Mouse (Mus musculus): ENCODE measurements around the gene Arfgef3. TPM values are rescaled to one million over a fixed set of nuclear protein-coding genes. Genes with fewer than 3 reads are reported as not detected.
"Not testable (repeated sequence)": the region's sequence is repeated elsewhere in the genome, so short reads cannot be mapped to it uniquely, and the experiment has no call there.

Arfgef3 gene
- total RNA-seq, 2 experiments from 2014 or later, result 0.79 to 1.7 TPM

- ATAC-seq (replicated peaks; ENCODE audit: poor library complexity), result no peak
Measured at GRCm38 (mm10) chr10:18688234-18688633, 55.5 kb downstream of the Arfgef3 start.

GRCm38 (mm10) chr10:18681385-18681954 lies 62.3 kb downstream of the Arfgef3 start:
- no peak for ATAC-seq (replicated peaks; ENCODE audit: poor library complexity)

GRCm38 (mm10) chr10:18680661-18681384 lies 62.9 kb downstream of the Arfgef3 start:
- no peak for ATAC-seq (replicated peaks; ENCODE audit: poor library complexity)

- ATAC-seq (replicated peaks; ENCODE audit: poor library complexity), result no peak
Measured at GRCm38 (mm10) chr10:18678836-18679235, 64.9 kb downstream of the Arfgef3 start.

GRCm38 (mm10) chr10:18664794-18665193 lies 79.0 kb downstream of the Arfgef3 start:
- ATAC-seq (replicated peaks; ENCODE audit: poor library complexity), result no peak

- ATAC-seq (replicated peaks; ENCODE audit: poor library complexity), result no peak
Measured at GRCm38 (mm10) chr10:18664016-18664415, 79.7 kb downstream of the Arfgef3 start.

GRCm38 (mm10) chr10:18661606-18662220 lies 82.0 kb downstream of the Arfgef3 start:
- no peak for ATAC-seq (replicated peaks; ENCODE audit: poor library complexity)

- ATAC-seq (replicated peaks; ENCODE audit: poor library complexity), result no peak
Measured at GRCm38 (mm10) chr10:18660998-18661397, 82.8 kb downstream of the Arfgef3 start.

- ATAC-seq (replicated peaks; ENCODE audit: poor library complexity), result no peak
Measured at GRCm38 (mm10) chr10:18657588-18657987, 86.2 kb downstream of the Arfgef3 start.

GRCm38 (mm10) chr10:18647069-18647468 lies 96.7 kb downstream of the Arfgef3 start:
- no peak for ATAC-seq (replicated peaks; ENCODE audit: poor library complexity)

GRCm38 (mm10) chr10:18646035-18646434 lies 97.7 kb downstream of the Arfgef3 start:
- ATAC-seq (replicated peaks; ENCODE audit: poor library complexity), result no peak

GRCm38 (mm10) chr10:18644346-18644745 lies 99.4 kb downstream of the Arfgef3 start:
- no peak for ATAC-seq (replicated peaks; ENCODE audit: poor library complexity)

GRCm38 (mm10) chr10:18643506-18643905 lies 100.2 kb downstream of the Arfgef3 start:
- no peak for ATAC-seq (replicated peaks; ENCODE audit: poor library complexity)

- ATAC-seq (replicated peaks; ENCODE audit: poor library complexity), result no peak
Measured at GRCm38 (mm10) chr10:18642854-18643253, 100.9 kb downstream of the Arfgef3 start.

- ATAC-seq (replicated peaks; ENCODE audit: poor library complexity), result no peak
Measured at GRCm38 (mm10) chr10:18640596-18640995, 103.2 kb downstream of the Arfgef3 start.

GRCm38 (mm10) chr10:18635450-18635849 lies 108.3 kb downstream of the Arfgef3 start:
- ATAC-seq (replicated peaks; ENCODE audit: poor library complexity), result no peak

GRCm38 (mm10) chr10:18634405-18634985 lies 109.3 kb downstream of the Arfgef3 start:
- ATAC-seq (replicated peaks; ENCODE audit: poor library complexity), result no peak

- ATAC-seq (replicated peaks; ENCODE audit: poor library complexity), result no peak
Measured at GRCm38 (mm10) chr10:18630498-18630897, 113.3 kb downstream of the Arfgef3 start.

- ATAC-seq (replicated peaks; ENCODE audit: poor library complexity), result no peak
Measured at GRCm38 (mm10) chr10:18627530-18627929, 116.2 kb downstream of the Arfgef3 start.

GRCm38 (mm10) chr10:18612796-18613195 lies 131.0 kb downstream of the Arfgef3 start:
- no peak for ATAC-seq (replicated peaks; ENCODE audit: poor library complexity)

GRCm38 (mm10) chr10:18604827-18605535 lies 138.8 kb downstream of the Arfgef3 start:
- ATAC-seq (replicated peaks; ENCODE audit: poor library complexity), result not testable (repeated sequence)

Measured in megakaryocyte progenitor cell, adult 5-6 weeks (primary cell).